Mouse (Mus musculus) brain, embryonic 14.5 days (tissue): ENCODE results near the gene Fgf8.

Source experiments
- CTCF ChIP-seq: fragments of 200-500 bp; IDR thresholded peaks from 2 replicates; pipeline ENCODE4 v1.5.1; 2012; ENCODE audit warnings: inconsistent platforms, mild to moderate bottlenecking, moderate library complexity, borderline replicate concordance; ENCODE audit not compliant: insufficient read depth, insufficient read length; ENCODE audit errors: extremely low read depth
- POLR2A ChIP-seq: fragments of 200-500 bp; IDR thresholded peaks from 2 replicates; pipeline ENCODE4 v1.6.1; 2012; ENCODE audit warnings: mild to moderate bottlenecking, inconsistent platforms, borderline replicate concordance; ENCODE audit not compliant: poor library complexity, insufficient read depth, insufficient read length, severe bottlenecking; ENCODE audit errors: extremely low read depth

DNA sequence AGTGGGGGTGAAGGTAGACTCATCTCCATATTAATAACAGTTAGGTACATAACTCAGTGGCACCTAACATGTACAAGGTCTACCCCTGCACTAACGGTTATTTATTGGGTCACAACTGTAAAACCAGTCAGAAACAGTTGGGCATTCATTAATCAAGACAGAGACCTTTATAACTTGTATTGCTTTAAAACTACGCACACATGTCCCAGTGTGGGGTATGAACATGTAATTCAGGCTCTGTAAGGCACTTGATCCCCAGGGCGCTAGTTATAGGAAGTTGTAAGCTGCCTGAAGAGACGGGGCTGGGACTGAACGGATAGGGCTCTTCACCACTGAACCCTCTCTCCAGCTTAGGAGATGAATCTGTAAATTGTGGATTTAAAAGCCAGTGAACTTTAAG, 16.0 kb upstream of the Fgf8 start:
- no peak for TF ChIP-seq CTCF
- TF ChIP-seq POLR2A: no peak
